Mouse (Mus musculus): ENCODE data around the gene Rad9b. TPM values are rescaled to one million over a fixed set of nuclear protein-coding genes. Genes with fewer than 3 reads are reported as not detected.

The Rad9b gene
- polyA plus RNA-seq, 1 experiment: 4.1 TPM

GRCm38 (mm10) chr5:122345777-122346176 is 8.3 kb downstream of the Rad9b start:
- Histone ChIP-seq H3K27ac (ENCODE audit: control insufficient read depth, insufficient read depth, low read depth, low read length, poor library complexity) (no peak overlapping the region), H3K4me1 (ENCODE audit: control insufficient read depth, insufficient read depth, low read length) (peaks cover 4% of the 10 kb centered on the region; the same call in 1 of the 2 replicates), H3K4me3 (replicated peaks; ENCODE audit: control insufficient read depth, low read depth, low read length) (no peak overlapping the region)
- 78% methylated on average over 4 of the region's 4 CpGs for WGBS
- no peak for TF ChIP-seq CTCF (IDR thresholded peaks at IDR 0.05; ENCODE audit: control insufficient read depth, insufficient read depth, low read length)
- TF ChIP-seq POLR2A (IDR thresholded peaks at IDR 0.05; ENCODE audit: borderline replicate concordance, control insufficient read depth, low read depth, low read length): no peak

- TF ChIP-seq POLR2A (IDR thresholded peaks at IDR 0.05; ENCODE audit: borderline replicate concordance, control insufficient read depth, low read depth, low read length): no peak
- peak; percentile 97 for TF ChIP-seq CTCF (IDR thresholded peaks at IDR 0.05; ENCODE audit: control insufficient read depth, insufficient read depth, low read length)
- WGBS: 4% methylated on average over 5 of the region's 5 CpGs
- H3K4me1 ChIP-seq (ENCODE audit: control insufficient read depth, insufficient read depth, low read length): peaks cover 4% of the 10 kb centered on the region; the same call in 1 of the 2 replicates
- no peak overlapping the region for H3K4me3 ChIP-seq (replicated peaks; ENCODE audit: control insufficient read depth, low read depth, low read length)
- H3K27ac ChIP-seq (ENCODE audit: control insufficient read depth, insufficient read depth, low read depth, low read length, poor library complexity): no peak overlapping the region
These were observed 9.8 kb downstream of the Rad9b start for GRCm38 (mm10) chr5:122344260-122344659.

GRCm38 (mm10) chr5:122343768-122344167 is 10.3 kb downstream of the Rad9b start:
- TF ChIP-seq CTCF (IDR thresholded peaks at IDR 0.05; ENCODE audit: control insufficient read depth, insufficient read depth, low read length): no peak
- no peak for TF ChIP-seq POLR2A (IDR thresholded peaks at IDR 0.05; ENCODE audit: borderline replicate concordance, control insufficient read depth, low read depth, low read length)
- 18% methylated on average over 7 of the region's 7 CpGs for WGBS
- Histone ChIP-seq H3K27ac (ENCODE audit: control insufficient read depth, insufficient read depth, low read depth, low read length, poor library complexity) (peak overlapping the region; percentile 18; the same call in 1 of the 2 replicates), H3K4me3 (replicated peaks; ENCODE audit: control insufficient read depth, low read depth, low read length) (no peak overlapping the region), H3K4me1 (ENCODE audit: control insufficient read depth, insufficient read depth, low read length) (peaks cover 4% of the 10 kb centered on the region; the same call in 1 of the 2 replicates)

- Histone ChIP-seq H3K4me1 (ENCODE audit: control insufficient read depth, insufficient read depth, low read length) (peaks cover 4% of the 10 kb centered on the region; the same call in 1 of the 2 replicates), H3K27ac (ENCODE audit: control insufficient read depth, insufficient read depth, low read depth, low read length, poor library complexity) (no peak overlapping the region)
- 9% methylated on average over 1 of the region's 1 CpGs for WGBS
These were observed 11.2 kb downstream of the Rad9b start for GRCm38 (mm10) chr5:122342874-122343273.

GRCm38 (mm10) chr5:122336554-122337294 is 17.3 kb downstream of the Rad9b start:
- TF ChIP-seq CTCF (IDR thresholded peaks at IDR 0.05; ENCODE audit: control insufficient read depth, insufficient read depth, low read length) (no peak), POLR2A (IDR thresholded peaks at IDR 0.05; ENCODE audit: borderline replicate concordance, control insufficient read depth, low read depth, low read length) (no peak)
- 80% methylated on average over 7 of the region's 7 CpGs for WGBS
- Histone ChIP-seq H3K27ac (ENCODE audit: control insufficient read depth, insufficient read depth, low read depth, low read length, poor library complexity) (no peak overlapping the region), H3K4me1 (ENCODE audit: control insufficient read depth, insufficient read depth, low read length) (no peaks in the 10 kb centered on the region), H3K4me3 (replicated peaks; ENCODE audit: control insufficient read depth, low read depth, low read length) (no peak overlapping the region)

More at GRCm38 (mm10) chr5:122342874-122343273, 11.2 kb downstream of the Rad9b start:
- H3K4me3 ChIP-seq (replicated peaks; ENCODE audit: control insufficient read depth, low read depth, low read length): no peak overlapping the region
- TF ChIP-seq CTCF (IDR thresholded peaks at IDR 0.05; ENCODE audit: control insufficient read depth, insufficient read depth, low read length) (no peak), POLR2A (IDR thresholded peaks at IDR 0.05; ENCODE audit: borderline replicate concordance, control insufficient read depth, low read depth, low read length) (no peak)

GRCm38 (mm10) chr5:122334682-122335081 is 19.4 kb downstream of the Rad9b start:
- H3K4me3 ChIP-seq (replicated peaks; ENCODE audit: control insufficient read depth, low read depth, low read length): no peak overlapping the region
- no peak for TF ChIP-seq CTCF (IDR thresholded peaks at IDR 0.05; ENCODE audit: control insufficient read depth, insufficient read depth, low read length)
- no peak for TF ChIP-seq POLR2A (IDR thresholded peaks at IDR 0.05; ENCODE audit: borderline replicate concordance, control insufficient read depth, low read depth, low read length)
- no peaks in the 10 kb centered on the region for H3K4me1 ChIP-seq (ENCODE audit: control insufficient read depth, insufficient read depth, low read length)
- H3K27ac ChIP-seq (ENCODE audit: control insufficient read depth, insufficient read depth, low read depth, low read length, poor library complexity): no peak overlapping the region
- WGBS: 38% methylated on average over 3 of the region's 3 CpGs

- TF ChIP-seq CTCF (IDR thresholded peaks at IDR 0.05; ENCODE audit: control insufficient read depth, insufficient read depth, low read length): no peak
- TF ChIP-seq POLR2A (IDR thresholded peaks at IDR 0.05; ENCODE audit: borderline replicate concordance, control insufficient read depth, low read depth, low read length): no peak
- no peaks in the 10 kb centered on the region for H3K4me1 ChIP-seq (ENCODE audit: control insufficient read depth, insufficient read depth, low read length)
- no peak overlapping the region for H3K4me3 ChIP-seq (replicated peaks; ENCODE audit: control insufficient read depth, low read depth, low read length)
- WGBS: 70% methylated on average over 4 of the region's 4 CpGs
- no peak overlapping the region for H3K27ac ChIP-seq (ENCODE audit: control insufficient read depth, insufficient read depth, low read depth, low read length, poor library complexity)
These were observed 23.8 kb downstream of the Rad9b start for GRCm38 (mm10) chr5:122330269-122330668.

- WGBS: 85% methylated on average over 3 of the region's 3 CpGs
- TF ChIP-seq POLR2A (IDR thresholded peaks at IDR 0.05; ENCODE audit: borderline replicate concordance, control insufficient read depth, low read depth, low read length) (no peak), CTCF (IDR thresholded peaks at IDR 0.05; ENCODE audit: control insufficient read depth, insufficient read depth, low read length) (no peak)
- no peak overlapping the region for H3K4me3 ChIP-seq (replicated peaks; ENCODE audit: control insufficient read depth, low read depth, low read length)
- H3K4me1 ChIP-seq (ENCODE audit: control insufficient read depth, insufficient read depth, low read length): no peaks in the 10 kb centered on the region
- H3K27ac ChIP-seq (ENCODE audit: control insufficient read depth, insufficient read depth, low read depth, low read length, poor library complexity): no peak overlapping the region
These were observed 26.8 kb downstream of the Rad9b start for GRCm38 (mm10) chr5:122327283-122327682.

Measured in bone marrow, adult 2 months (tissue).